Mouse (Mus musculus) midbrain, embryonic 14.5 days (tissue): Measurements from ENCODE around the gene Mcu. TPM values are rescaled to one million over a fixed set of nuclear protein-coding genes. Genes with fewer than 3 reads are reported as not detected.

Experiments
- ATAC-seq: fragments of 200-750 bp; cut with Nextera tagmentation; 2 replicates; pipeline ENCODE4 v1.8.0; 2017; ENCODE audit warnings: moderate number of reproducible peaks, moderate library complexity; ENCODE audit not compliant: low FRiP score, low TSS enrichment
- DNase-seq: peaks from one replicate; pipeline ENCODE4 v3.0.0-alpha.2; 2015
- H3K27ac ChIP-seq: fragments of 300-500 bp; sonication (generic); replicated peaks from 2 replicates; pipeline ENCODE4 v1.5.1; 2014; ENCODE audit warnings: mild to moderate bottlenecking, low read depth, low read length, moderate library complexity
- H3K27me3 ChIP-seq: fragments of 300-500 bp; sonication (generic); 2 replicates; pipeline ENCODE4 v1.6.1; 2014; ENCODE audit warnings: low read length, control low read depth, mixed read lengths; ENCODE audit not compliant: control insufficient read depth, insufficient read depth
- H3K36me3 ChIP-seq: fragments of 300-500 bp; sonication (generic); 2 replicates; pipeline ENCODE4 v1.6.1; 2014; ENCODE audit warnings: low read length, control low read depth; ENCODE audit not compliant: control insufficient read depth, insufficient read depth
- H3K4me1 ChIP-seq: fragments of 300-500 bp; sonication (generic); 2 replicates; pipeline ENCODE4 v1.6.1; 2014; ENCODE audit warnings: mild to moderate bottlenecking, antibody characterized with exemption, low read length, control low read depth; ENCODE audit not compliant: control insufficient read depth, insufficient read depth
- H3K4me2 ChIP-seq: fragments of 300-500 bp; sonication (generic); 2 replicates; pipeline ENCODE4 v1.6.1; 2014; ENCODE audit warnings: mild to moderate bottlenecking, low read length, moderate library complexity
- H3K4me3 ChIP-seq: fragments of 300-500 bp; sonication (generic); replicated peaks from 2 replicates; pipeline ENCODE4 v1.5.1; 2014; ENCODE audit warnings: low read depth, low read length
- H3K9ac ChIP-seq: fragments of 300-500 bp; sonication (generic); replicated peaks from 2 replicates; pipeline ENCODE4 v1.6.1; 2014; ENCODE audit warnings: mild to moderate bottlenecking, low read length, moderate library complexity
- H3K9me3 ChIP-seq: fragments of 300-500 bp; sonication (generic); 2 replicates; pipeline ENCODE4 v1.6.1; 2016; ENCODE audit warnings: low read length, control low read depth, mixed read lengths; ENCODE audit not compliant: control insufficient read depth
- WGBS: fragments of 180-500 bp; shearing (Covaris S2); extraction: QIAGEN DNeasy Blood & Tissue Kit; methylation state at CpG from one replicate; pipeline ENCODE4 v1.1.7; 2014; 5-methylcytosine and 5-hydroxymethylcytosine counted together
- polyA plus RNA-seq: library from polyadenylated mRNA; unstranded; fragments of >200 nt; fragmentation: Nextera tagmentation; extraction: Ambion mirVana; gene quantifications from 2 replicates; pipeline ENCODE4 v1.2.1, GENCODE M21; 2014

Mcu gene
- polyA plus RNA-seq, 1 experiment from 2014 or later = 24.7 TPM

DNA sequence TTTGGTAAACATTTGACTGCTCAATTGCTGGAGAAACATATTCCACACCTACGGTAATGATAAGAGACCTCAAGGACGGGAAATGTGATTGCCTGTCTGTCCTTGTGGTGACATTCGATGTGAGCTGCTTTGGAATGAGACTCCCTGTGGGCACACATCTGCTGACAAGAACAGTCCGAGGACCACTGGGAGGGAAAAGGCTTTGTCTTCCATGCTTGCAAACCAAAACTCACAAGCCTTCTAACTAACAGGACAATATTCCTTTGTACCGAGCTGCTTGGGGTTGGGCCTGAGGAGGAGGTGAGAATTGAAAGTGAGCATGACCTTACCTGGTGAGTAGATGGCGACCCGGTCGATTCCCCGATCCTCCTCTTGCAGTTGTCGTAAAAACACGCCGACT, 149.2 kb downstream of the Mcu start:
- no peak overlapping the region for H3K4me2 ChIP-seq
- no peaks in the 10 kb centered on the region for H3K27me3 ChIP-seq
- no peak overlapping the region for H3K9ac ChIP-seq
- H3K9me3 ChIP-seq = no peaks in the 10 kb centered on the region
- ATAC-seq (no peak), DNase-seq (no peak)
- 0 out of 2 replicates have a peak, but pooled peaks cover 4% of the 10 kb centered on the region for H3K36me3 ChIP-seq
- no peaks in the 10 kb centered on the region for H3K4me1 ChIP-seq
- no peak overlapping the region for H3K27ac ChIP-seq
- 90% methylated on average over 12 of the region's 12 CpGs for WGBS
- no peak overlapping the region for H3K4me3 ChIP-seq

DNA sequence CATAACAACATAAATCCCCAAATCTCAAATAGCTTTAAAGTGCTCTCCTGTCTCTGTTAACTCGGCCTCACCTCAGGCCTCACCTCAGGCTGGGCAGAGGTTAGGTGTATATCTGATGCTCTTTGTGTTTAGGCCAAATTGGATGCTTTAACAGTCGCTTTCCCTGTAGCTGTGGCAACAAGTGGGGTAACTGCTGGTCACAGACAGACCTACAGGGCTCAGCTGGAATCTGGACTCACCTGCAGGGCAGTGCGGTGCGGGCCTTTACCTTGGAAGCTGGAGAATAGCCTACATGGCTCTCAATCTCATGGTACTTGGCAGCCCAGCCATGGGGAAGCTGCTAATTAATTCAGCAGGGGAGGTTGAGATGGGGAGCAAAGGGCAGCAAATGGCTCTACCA, 149.9 kb downstream of the Mcu start:
- H3K36me3 ChIP-seq = 0 out of 2 replicates have a peak, but pooled peaks cover 4% of the 10 kb centered on the region
- H3K9ac ChIP-seq = no peak overlapping the region
- WGBS = 81% methylated on average over 4 of the region's 4 CpGs
- no peak overlapping the region for H3K27ac ChIP-seq
- no peaks in the 10 kb centered on the region for H3K4me1 ChIP-seq
- H3K27me3 ChIP-seq = no peaks in the 10 kb centered on the region
- no peak overlapping the region for H3K4me2 ChIP-seq
- ATAC-seq (no peak), DNase-seq (no peak)
- H3K4me3 ChIP-seq = no peak overlapping the region
- no peaks in the 10 kb centered on the region for H3K9me3 ChIP-seq

DNA sequence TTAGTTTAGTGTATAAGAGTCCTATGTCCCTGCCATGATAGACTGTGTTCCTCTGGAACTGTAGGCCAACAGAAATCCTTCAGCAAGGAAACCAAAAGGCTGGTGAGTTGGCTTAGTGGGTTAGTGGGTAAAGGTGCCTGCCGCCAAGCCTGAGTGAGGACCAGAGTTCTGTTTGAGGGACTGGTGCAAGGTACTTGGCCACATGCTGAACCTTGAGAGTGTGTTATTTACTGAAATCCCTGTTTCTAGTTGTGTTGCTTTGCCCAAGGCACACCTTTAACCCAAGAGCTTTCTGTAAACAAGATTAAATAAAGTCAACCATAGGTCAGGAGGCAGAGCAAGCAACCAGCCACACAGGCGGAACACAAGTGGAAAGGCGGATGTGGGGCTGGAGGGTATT, 150.9 kb downstream of the Mcu start:
- H3K27ac ChIP-seq = no peak overlapping the region

DNA sequence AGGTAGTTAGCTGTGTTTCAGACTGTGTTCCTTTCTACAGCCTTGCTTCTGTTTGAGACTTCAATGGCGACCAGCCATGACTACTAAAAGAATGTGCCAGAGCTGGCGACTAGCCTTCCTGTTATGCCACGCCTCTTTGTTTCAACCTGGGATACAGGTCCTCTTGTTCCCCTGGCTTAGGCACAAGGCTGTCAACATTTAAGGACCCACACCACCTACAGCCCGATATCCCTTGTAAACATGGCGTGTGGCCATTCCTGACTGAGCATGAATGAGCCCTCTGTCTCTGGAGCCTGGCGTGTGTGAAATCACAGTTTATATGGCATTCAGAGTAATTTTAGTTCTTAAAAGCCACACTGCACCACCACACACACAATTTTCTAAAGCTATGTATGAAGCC, 154.2 kb downstream of the Mcu start:
- Histone ChIP-seq H3K27ac (no peak overlapping the region), H3K27me3 (no peaks in the 10 kb centered on the region), H3K4me3 (no peak overlapping the region), H3K9me3 (no peaks in the 10 kb centered on the region), H3K4me2 (no peak overlapping the region), H3K9ac (no peak overlapping the region), H3K4me1 (no peaks in the 10 kb centered on the region), H3K36me3 (0 out of 2 replicates have a peak, but pooled peaks cover 4% of the 10 kb centered on the region)
- DNase-seq (no peak), ATAC-seq (no peak)
- 84% methylated on average over 6 of the region's 6 CpGs for WGBS

More for the DNA sequence above, 150.9 kb downstream of the Mcu start:
- no peaks in the 10 kb centered on the region for H3K9me3 ChIP-seq
- H3K4me3 ChIP-seq = no peak overlapping the region
- H3K4me1 ChIP-seq = no peaks in the 10 kb centered on the region
- no peak overlapping the region for H3K9ac ChIP-seq
- no peak overlapping the region for H3K4me2 ChIP-seq
- no peak for ATAC-seq
- no peaks in the 10 kb centered on the region for H3K27me3 ChIP-seq
- 0 out of 2 replicates have a peak, but pooled peaks cover 4% of the 10 kb centered on the region for H3K36me3 ChIP-seq
- 86% methylated on average over 3 of the region's 3 CpGs for WGBS
- no peak for DNase-seq

DNA sequence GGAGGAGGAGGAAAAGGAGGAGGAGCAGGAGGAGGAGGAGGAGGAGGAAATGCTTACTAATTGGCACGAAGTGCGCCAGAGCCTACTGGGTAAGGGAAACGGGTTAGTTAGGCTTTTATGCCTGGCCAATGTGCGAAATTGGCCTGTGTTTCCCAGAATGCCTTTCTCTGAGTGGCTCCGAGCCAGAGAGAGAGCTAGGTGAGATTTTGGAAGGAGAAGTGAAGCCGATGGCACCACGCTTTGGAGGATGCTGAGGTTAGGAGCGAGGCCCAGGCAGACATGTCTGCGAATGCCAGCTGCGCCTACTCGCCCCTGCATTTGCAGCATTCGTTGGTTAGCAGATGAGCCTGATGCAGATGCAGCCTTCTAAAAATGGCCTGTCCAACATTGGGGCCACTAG, 156.7 kb downstream of the Mcu start:
- Histone ChIP-seq H3K9ac (no peak overlapping the region), H3K4me2 (no peak overlapping the region), H3K9me3 (no peaks in the 10 kb centered on the region), H3K36me3 (0 out of 2 replicates have a peak, but pooled peaks cover 2% of the 10 kb centered on the region), H3K4me1 (no peaks in the 10 kb centered on the region), H3K4me3 (no peak overlapping the region), H3K27ac (no peak overlapping the region), H3K27me3 (no peaks in the 10 kb centered on the region)
- ATAC-seq (no peak), DNase-seq (no peak)
- WGBS = 83% methylated on average over 12 of the region's 12 CpGs

DNA sequence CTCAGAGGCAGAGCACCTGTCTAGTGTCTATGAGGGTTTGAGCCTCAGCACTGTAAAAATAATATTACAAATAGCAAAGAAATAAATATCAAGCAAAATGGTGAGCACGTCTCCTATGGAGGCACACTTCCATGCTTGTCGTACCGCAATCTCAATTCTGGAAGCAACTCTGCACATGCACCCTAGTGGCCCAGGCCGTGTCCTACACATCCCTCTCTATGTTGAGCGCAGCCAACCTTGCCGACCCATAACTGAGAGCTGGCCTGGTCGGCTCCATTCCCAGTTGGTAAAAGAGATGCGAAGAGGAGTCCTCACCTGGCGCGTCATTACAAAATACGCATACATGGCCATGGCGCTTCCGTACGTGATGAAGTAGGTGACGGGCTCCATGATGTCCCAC, 161.9 kb downstream of the Mcu start:
- DNase-seq (no peak), ATAC-seq (no peak)
- Histone ChIP-seq H3K4me2 (no peak overlapping the region), H3K4me1 (no peaks in the 10 kb centered on the region), H3K27ac (no peak overlapping the region), H3K4me3 (no peak overlapping the region), H3K36me3 (0 out of 2 replicates have a peak, but pooled peaks cover 4% of the 10 kb centered on the region), H3K9ac (no peak overlapping the region), H3K27me3 (no peaks in the 10 kb centered on the region), H3K9me3 (no peaks in the 10 kb centered on the region)
- 97% methylated on average over 15 of the region's 15 CpGs for WGBS

DNA sequence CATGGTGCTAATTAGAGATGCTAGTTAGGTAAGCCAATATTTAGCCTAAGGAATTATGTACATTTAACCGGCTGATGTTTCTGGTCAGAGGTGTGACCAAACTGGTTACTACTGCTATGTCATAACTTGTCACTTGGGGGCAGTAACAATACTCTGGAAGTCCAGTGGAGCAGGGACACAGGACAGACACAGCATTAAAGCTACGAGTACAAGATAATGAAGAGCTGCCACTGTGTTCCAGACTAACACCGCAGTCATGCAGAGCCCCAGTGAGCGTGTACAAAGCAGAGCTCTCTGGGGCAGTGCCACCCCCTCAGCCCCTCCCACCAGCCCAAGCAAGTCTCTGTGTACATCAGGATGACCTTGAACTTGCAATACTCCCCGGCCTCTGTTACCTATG, 164.7 kb downstream of the Mcu start:
- H3K27me3 ChIP-seq = no peaks in the 10 kb centered on the region
- no peak overlapping the region for H3K9ac ChIP-seq
- peak; percentile 80 for DNase-seq
- H3K36me3 ChIP-seq = 0 out of 2 replicates have a peak, but pooled peaks cover 4% of the 10 kb centered on the region
- WGBS = 35% methylated on average over 5 of the region's 5 CpGs
- H3K4me2 ChIP-seq = no peak overlapping the region
- H3K4me1 ChIP-seq = no peaks in the 10 kb centered on the region
- H3K4me3 ChIP-seq = no peak overlapping the region
- H3K27ac ChIP-seq = no peak overlapping the region
- no peak; the same call in 1 of the 2 replicates for ATAC-seq
- H3K9me3 ChIP-seq = no peaks in the 10 kb centered on the region

DNA sequence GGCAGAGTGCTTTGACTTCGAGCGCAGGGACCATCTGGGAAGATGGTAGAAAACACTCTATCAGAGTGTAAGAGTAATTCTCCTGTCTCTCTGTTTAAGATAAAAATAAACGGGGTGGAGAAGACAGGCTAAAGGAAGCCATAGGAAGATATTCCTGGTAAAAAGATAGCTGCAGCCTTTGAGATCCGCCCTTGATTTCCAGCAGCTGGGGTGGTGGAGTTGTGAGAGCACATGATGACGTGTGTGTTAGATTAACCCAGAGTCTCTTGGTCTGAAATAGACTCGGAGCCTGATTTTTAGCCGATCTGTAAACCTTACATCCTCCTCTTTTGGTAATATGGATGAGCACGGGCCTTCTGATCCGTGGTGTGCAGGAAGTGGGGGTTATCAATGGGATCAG, 168.9 kb downstream of the Mcu start:
- DNase-seq (no peak), ATAC-seq (no peak)
- Histone ChIP-seq H3K4me1 (no peaks in the 10 kb centered on the region), H3K27ac (no peak overlapping the region), H3K9ac (no peak overlapping the region), H3K27me3 (no peaks in the 10 kb centered on the region), H3K4me3 (no peak overlapping the region), H3K4me2 (no peak overlapping the region), H3K9me3 (no peaks in the 10 kb centered on the region), H3K36me3 (no peaks in the 10 kb centered on the region)
- WGBS = 90% methylated on average over 9 of the region's 9 CpGs

DNA sequence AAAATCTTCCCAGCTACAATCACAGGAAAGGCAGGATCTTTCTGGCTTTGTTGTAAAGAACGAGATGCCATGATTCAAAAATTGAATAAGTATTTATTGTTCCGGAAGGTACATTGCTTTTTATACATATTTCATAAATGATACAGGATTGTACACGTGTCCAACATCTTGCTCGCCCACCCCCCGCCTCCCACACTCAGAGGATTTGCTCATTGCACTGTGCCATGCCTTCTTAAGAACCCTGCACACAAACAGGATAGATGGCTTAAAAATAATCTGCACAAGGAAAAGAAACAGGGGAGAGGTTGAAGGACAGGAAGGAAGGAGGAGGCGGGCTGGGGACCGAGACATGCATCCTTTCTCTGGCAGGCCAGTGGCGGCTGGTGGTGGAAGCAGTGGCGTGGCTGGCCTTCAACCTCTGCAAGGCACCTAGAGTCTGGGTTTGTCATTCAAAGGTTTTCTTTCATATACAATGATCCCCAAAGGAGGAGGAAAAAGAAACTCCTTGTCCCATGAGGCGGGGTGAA, 169.5 kb downstream of the Mcu start:
- H3K4me3 ChIP-seq = no peak overlapping the region
- H3K9me3 ChIP-seq = no peaks in the 10 kb centered on the region
- no peaks in the 10 kb centered on the region for H3K4me1 ChIP-seq
- no peaks in the 10 kb centered on the region for H3K36me3 ChIP-seq
- no peak overlapping the region for H3K27ac ChIP-seq
- H3K4me2 ChIP-seq = no peak overlapping the region
- DNase-seq (no peak), ATAC-seq (no peak)
- no peak overlapping the region for H3K9ac ChIP-seq
- 88% methylated on average over 10 of the region's 10 CpGs for WGBS
- no peaks in the 10 kb centered on the region for H3K27me3 ChIP-seq
